Comparison of ENCODE assay signal across 18 mouse cellular contexts in genomic region chr5:5419253-5419652, GRCm38 (mm10). TPM values are rescaled to one million over a fixed set of nuclear protein-coding genes. Genes with fewer than 3 reads are reported as not detected.
A peak's percentile ranks its signal among the peaks of the same experiment; 100 is the strongest.
DNase-seq lines count a peak whose midpoint lies in the region; ATAC-seq and TF ChIP-seq lines count a peak whose summit lies in the region.
"Had no signal": no experiment of that assay in that cellular context is flagged by ENCODE, and none has a peak within 500 bp of the region (broad histone marks: within the 10 kb centered on the region; RNA-seq: fewer than 3 reads in every experiment).

No protein-coding gene starts in this region.

- in situ Hi-C loops in Patski (cut with MboI; ENCODE audit: low pct_unique_long_range_greater_than_20kb), result no loop called here

- no peak overlapping the region for H3K4me2 ChIP-seq in kidney, postnatal 0 days (ENCODE audit: low read length)
- H3K4me2 ChIP-seq: forebrain, embryonic 13.5 days had no signal

- ATAC-seq in kidney, postnatal 0 days (replicated peaks; ENCODE audit: low FRiP score, low read depth), result no peak
- ATAC-seq in Patski, result peak; percentile 14
- ATAC-seq: forebrain, embryonic 13.5 days; hindbrain, embryonic 16.5 days had no signal

- no peak overlapping the region for H3K27ac ChIP-seq in kidney, postnatal 0 days
- H3K27ac ChIP-seq: embryonic facial prominence, embryonic 10.5 days; forebrain, embryonic 13.5 days had no signal

- CTCF ChIA-PET in Patski (lab: Charles Lee), result interaction anchor here (1.2 kb wide), 1 partner anchor 9 kb away, joined by 3 read pairs; no protein-coding TSS in a partner anchor

- H3K36me3 ChIP-seq in kidney, postnatal 0 days (ENCODE audit: insufficient read depth, low read length), result no peaks in the 10 kb centered on the region
- H3K36me3 ChIP-seq: embryonic facial prominence, embryonic 10.5 days had no signal

- 0 out of 2 replicates have a peak, but pooled peaks cover 2% of the 10 kb centered on the region for H3K4me1 ChIP-seq in kidney, postnatal 0 days (replicated peaks; ENCODE audit: insufficient read depth, low read length)
- H3K4me1 ChIP-seq: embryonic facial prominence, embryonic 10.5 days; forebrain, embryonic 13.5 days had no signal

- WGBS in kidney, postnatal 0 days, result 36% methylated on average over 1 of the region's 1 CpGs

- POLR2A ChIA-PET in Patski (lab: Charles Lee), result no interaction called here

- no peak for TF ChIP-seq CTCF in kidney, postnatal 0 days (IDR thresholded peaks at IDR 0.05; ENCODE audit: low read depth)
- TF ChIP-seq CTCF in Patski (IDR thresholded peaks at IDR 0.05), result no peak

- DNase-seq in kidney, postnatal 0 days (ENCODE audit: low spot score), result peak; percentile 2
- no peak for DNase-seq in kidney, postnatal 14 days
- peak; percentile 98 for DNase-seq in 3T3-L1 (ENCODE audit: low read depth, low spot score)
- no peak for DNase-seq in Patski (ENCODE audit: low read depth, low spot score)
- peak; percentile 7 for DNase-seq in induced T-regulatory cell, adult 2 months (ENCODE audit: low read depth)
- DNase-seq in cerebellum, adult 9-10 months, result no peak
- no peak for DNase-seq in retina, embryonic 14.5 days (ENCODE audit: low spot score)
- no peak for DNase-seq in embryo, embryonic 9.5 days (ENCODE audit: extremely low spot score)
- DNase-seq: adrenal gland, postnatal 14 days; cerebellum, adult 18-20 months; right cerebral cortex, postnatal 14 days had no signal

- no peak overlapping the region for H3K9ac ChIP-seq in kidney, postnatal 0 days (ENCODE audit: low read depth, low read length)
- H3K9ac ChIP-seq: forebrain, embryonic 13.5 days had no signal

- no peaks in the 10 kb centered on the region for H3K27me3 ChIP-seq in kidney, postnatal 0 days (ENCODE audit: insufficient read depth, low read length)
- no peaks in the 10 kb centered on the region for H3K27me3 ChIP-seq in Patski
- H3K27me3 ChIP-seq: forebrain, embryonic 13.5 days had no signal

- H3K4me3 ChIP-seq in kidney, postnatal 0 days (replicated peaks; ENCODE audit: low read depth, low read length), result no peak overlapping the region
- H3K4me3 ChIP-seq: embryonic facial prominence, embryonic 10.5 days; forebrain, embryonic 13.5 days had no signal

- H3K9me3 ChIP-seq in kidney, postnatal 0 days (replicated peaks; ENCODE audit: low read length), result no peaks in the 10 kb centered on the region
- H3K9me3 ChIP-seq: embryonic facial prominence, embryonic 10.5 days; forebrain, embryonic 13.5 days had no signal

RNA-seq across cellular contexts. Expression of gene Cdk14, which starts 0.9 kb away (rescaled TPM):
- 8.8 and 9.2 TPM in 2 replicates for polyA plus RNA-seq in kidney, postnatal 0 days (2015; fragmentation: Nextera tagmentation; extraction: Ambion mirVana)
- 21.7 TPM for polyA plus RNA-seq in Patski (2021)

RNA-seq across cellular contexts. Expression of gene 1700015F17Rik, which starts 59.7 kb away (rescaled TPM):
- not detected in 2 replicates for polyA plus RNA-seq in kidney, postnatal 0 days (2015; fragmentation: Nextera tagmentation; extraction: Ambion mirVana)
- polyA plus RNA-seq in Patski (2021), result not detected
- polyA plus RNA-seq: embryonic facial prominence, embryonic 10.5 days; forebrain, embryonic 13.5 days; heart, postnatal 0 days; hindbrain, embryonic 16.5 days; limb, embryonic 11.5 days; lung, embryonic 16.5 days; stomach, embryonic 14.5 days had no signal

Comparison
In these comparisons a context has a peak if more than half of its experiments do, and no peak if none do; other contexts are left out.
1. DNase-seq: peak in kidney, postnatal 0 days (single experiment), 3T3-L1 (single experiment) and induced T-regulatory cell, adult 2 months (single experiment); none in kidney, postnatal 14 days (single experiment), Patski (single experiment), cerebellum, adult 9-10 months (single experiment), retina, embryonic 14.5 days (single experiment) and embryo, embryonic 9.5 days (single experiment).